Mouse (Mus musculus) A20 (cell line): Measurements from ENCODE around the gene Rbm20.

Experiments used
- DNase-seq: peaks from one replicate; pipeline ENCODE4 v3.0.0-alpha.2; 2011; ENCODE audit warnings: low read depth, low spot score

Gene Rbm20

GRCm38 (mm10) chr19:53713364-53713763, 36.3 kb downstream of the Rbm20 start:
- DNase-seq, result no peak

GRCm38 (mm10) chr19:53716469-53716868, 39.4 kb downstream of the Rbm20 start:
- no peak for DNase-seq

- no peak for DNase-seq
These were observed 40.3 kb downstream of the Rbm20 start for GRCm38 (mm10) chr19:53717364-53717763.

DNA sequence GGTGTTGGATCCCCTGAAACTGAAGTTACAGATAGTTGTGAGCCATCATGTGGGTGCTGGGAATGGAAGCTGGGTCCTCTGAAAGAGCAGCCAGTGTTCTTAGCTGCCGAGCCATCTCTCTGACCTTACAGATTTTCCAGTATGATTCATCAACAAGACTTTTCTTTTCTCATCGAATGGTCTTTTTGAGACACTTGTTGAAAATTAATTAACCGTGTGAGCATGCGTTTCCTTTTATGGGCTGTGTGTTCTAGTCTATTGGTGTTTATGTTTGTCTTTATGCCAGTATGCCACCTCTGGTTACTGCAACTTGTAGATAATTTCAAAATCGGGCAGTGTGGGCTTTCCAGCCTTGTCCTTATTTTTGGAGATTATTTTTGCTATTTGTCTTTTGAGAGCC, 45.1 kb downstream of the Rbm20 start:
- DNase-seq, result no peak

GRCm38 (mm10) chr19:53724053-53724452, 46.9 kb downstream of the Rbm20 start:
- DNase-seq, result no peak

DNA sequence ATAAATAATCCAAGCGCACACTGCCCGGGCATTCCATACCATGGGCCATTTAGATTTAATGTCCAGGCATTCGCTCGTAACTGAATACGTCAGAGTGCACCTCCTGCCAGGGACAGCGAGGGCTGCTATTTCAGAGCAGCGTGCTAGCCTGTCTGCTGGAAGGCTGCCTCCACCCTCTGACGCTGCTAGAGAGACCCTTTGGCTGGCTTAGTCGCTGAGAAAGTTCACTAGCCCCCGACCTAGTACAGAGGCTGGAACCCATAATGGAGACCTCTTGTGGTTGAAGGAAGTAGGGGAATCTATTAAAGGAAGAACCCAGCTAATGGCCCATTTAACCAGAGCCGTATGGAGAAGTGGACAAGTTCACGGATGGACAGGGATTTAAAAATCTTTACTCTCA, 49.2 kb downstream of the Rbm20 start:
- no peak for DNase-seq

DNA sequence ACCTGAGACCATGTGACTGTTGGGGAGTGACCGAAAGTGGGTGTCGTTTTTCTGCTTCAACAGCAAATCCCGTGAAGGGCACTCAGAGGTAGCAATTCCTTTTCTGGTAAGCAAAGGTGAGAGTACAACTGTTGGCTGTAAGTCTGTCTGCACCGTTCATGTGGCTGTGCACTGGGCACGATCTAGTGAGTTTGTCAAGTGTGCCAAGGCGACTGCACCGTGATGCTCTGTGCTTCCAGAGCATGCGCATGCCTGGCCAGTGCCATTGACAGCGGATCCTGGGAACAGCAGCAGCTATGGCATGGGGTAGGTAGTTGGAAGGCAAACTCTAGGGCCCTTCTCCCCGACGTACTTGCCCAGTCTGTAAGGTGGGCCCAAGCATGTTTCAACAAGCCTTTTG, 49.6 kb downstream of the Rbm20 start:
- DNase-seq, result no peak

- no peak for DNase-seq
These were observed 50.2 kb downstream of the Rbm20 start for GRCm38 (mm10) chr19:53727277-53727676.

DNA sequence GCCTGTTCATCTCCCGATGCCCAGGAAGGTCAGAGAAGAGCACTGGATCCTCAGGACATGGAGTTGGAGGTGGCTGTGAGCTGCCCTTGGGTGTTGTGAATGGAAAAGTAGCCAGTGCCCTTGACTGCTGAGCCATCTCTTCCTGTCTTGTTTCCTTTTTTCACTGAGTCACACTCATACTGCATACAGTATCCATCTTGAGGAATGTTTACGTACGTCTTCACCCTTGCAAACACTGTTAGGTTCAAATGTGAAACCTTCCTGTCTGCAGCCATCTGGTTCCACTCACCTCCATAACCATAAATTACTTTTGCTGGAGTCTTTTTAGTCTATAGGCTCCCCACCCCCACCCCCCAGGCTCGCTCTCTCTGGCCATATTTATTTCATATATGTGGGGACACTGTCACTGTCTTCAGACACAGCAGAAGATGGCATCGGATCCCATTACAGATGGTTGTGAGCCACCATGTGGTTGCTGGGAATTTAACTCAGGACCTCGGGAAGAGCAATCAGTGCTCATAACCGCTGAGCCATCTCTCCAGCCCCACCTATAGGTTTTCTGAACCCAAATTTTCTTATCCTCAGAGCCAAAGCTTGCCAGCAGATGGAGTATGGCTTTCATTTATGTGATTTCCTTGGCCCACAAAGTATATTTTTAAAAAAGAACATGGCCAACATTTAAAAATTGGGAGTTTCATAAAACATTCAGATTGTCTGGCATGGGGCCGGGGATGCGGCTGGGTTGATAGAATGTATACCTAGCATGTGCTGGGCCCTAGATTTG, 51.0 kb downstream of the Rbm20 start:
- no peak for DNase-seq

- no peak for DNase-seq
These were observed 52.8 kb downstream of the Rbm20 start for GRCm38 (mm10) chr19:53729919-53730318.

- no peak for DNase-seq
These were observed 54.7 kb downstream of the Rbm20 start for GRCm38 (mm10) chr19:53731761-53732201.

DNA sequence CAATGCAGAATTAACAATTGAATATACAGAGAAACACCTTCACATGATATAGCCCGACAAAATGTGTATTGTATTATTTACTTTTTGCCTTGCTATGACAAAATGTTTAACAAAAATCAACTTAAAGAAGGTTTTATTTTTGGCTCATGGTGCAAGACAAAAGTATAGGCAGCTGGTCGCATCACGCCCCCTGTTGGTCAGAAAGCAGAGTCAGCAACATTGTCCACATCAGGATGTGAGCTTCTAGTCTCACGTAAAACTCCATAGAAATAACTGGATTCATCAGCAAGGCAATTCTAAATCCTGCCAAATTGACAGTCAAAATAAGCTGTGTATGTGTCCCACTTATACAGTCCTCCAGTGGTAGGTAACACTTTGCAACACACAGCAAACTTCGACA, 57.7 kb downstream of the Rbm20 start:
- DNase-seq, result peak; percentile 33

GRCm38 (mm10) chr19:53738701-53739131, 61.6 kb downstream of the Rbm20 start:
- no peak for DNase-seq

DNA sequence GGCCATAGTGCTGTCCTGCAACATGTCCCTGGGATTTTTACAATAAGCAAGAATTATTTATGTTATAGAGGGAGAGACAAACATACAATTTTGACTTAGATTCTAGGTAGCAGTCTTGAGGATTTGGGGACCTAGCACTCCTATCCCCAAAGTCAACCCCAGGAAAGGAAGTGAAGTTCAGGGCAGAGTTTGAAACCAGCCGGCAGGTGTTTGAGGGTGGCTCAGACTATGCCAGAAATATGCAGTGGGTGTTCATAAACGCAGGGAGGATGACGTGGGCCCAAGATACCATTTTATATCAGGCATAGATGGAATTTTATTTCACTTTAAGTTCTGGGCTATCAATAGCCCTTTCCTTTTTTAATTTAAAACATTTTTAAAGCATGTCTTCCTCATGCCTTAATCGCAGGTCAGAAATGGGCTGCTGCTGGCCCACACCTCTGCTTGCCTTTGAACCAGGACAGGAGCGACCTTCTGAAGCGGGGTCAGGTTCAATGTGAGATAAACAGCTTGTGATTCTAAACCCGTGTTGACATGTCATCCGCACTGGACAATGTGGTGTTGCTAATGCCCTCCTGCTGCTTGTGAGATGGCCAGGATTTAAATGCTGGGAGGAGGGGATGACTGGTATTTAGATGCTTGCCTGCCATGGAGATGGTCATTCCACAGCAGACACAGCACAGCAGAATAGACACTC, 62.6 kb downstream of the Rbm20 start:
- no peak for DNase-seq

- no peak for DNase-seq
These were observed 63.8 kb downstream of the Rbm20 start for GRCm38 (mm10) chr19:53740750-53741380.

GRCm38 (mm10) chr19:53741902-53742301, 64.8 kb downstream of the Rbm20 start:
- peak; percentile 35 for DNase-seq

- no peak for DNase-seq
These were observed 68.2 kb downstream of the Rbm20 start for GRCm38 (mm10) chr19:53745354-53745753.

DNA sequence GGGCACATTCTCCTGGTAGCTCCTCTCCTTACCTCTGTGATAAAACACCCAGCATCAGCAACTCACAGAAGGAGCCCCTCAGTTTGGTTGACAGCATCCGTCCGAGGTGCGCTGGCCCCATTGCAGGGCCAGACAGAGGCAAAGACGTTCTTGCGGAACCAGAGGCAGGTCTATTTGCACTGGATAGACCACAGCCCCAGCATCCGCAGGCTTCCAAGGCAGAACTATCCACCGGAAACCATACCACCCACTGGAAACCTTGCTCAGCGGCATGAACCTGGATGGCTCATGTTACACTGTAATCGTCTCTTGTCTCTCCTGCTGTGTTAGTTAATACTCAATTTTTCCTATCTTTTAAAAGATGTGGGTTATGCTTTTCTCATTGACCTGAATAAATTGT, 69.0 kb downstream of the Rbm20 start:
- DNase-seq, result no peak

DNA sequence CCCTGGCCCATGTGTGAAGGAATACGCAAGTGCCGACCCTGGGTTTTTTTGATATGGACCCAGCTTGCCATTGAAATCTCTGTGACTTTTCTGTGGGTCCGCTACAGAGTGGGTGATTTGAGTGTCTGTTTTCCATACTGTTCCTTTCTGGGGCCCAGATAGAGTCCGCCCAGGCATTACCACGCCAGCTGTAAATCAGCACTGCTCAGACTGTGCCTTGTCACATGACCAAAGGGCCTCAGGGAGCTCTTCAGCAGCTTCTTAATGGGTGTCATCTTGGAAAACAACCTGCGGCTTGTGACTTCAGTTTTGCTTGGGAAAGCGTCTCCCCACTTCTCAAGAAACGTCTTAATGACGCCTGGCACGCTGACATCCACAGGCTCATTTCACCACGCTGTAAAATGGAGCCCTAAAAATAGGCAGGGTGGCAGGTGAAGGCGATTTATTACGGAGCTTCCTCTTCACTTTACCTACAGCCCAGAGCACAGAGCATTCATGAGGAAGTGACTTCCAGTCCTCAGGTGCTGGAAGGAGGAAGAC, 71.2 kb downstream of the Rbm20 start:
- DNase-seq, result no peak

- no peak for DNase-seq
These were observed 72.2 kb downstream of the Rbm20 start for GRCm38 (mm10) chr19:53749326-53749725.

GRCm38 (mm10) chr19:53751420-53752185, 74.5 kb downstream of the Rbm20 start:
- no peak for DNase-seq

- DNase-seq, result peak; percentile 41
These were observed 75.9 kb downstream of the Rbm20 start for GRCm38 (mm10) chr19:53752993-53753392.
